9 mouse cellular contexts compared by ENCODE assay signal in the genomic region with DNA sequence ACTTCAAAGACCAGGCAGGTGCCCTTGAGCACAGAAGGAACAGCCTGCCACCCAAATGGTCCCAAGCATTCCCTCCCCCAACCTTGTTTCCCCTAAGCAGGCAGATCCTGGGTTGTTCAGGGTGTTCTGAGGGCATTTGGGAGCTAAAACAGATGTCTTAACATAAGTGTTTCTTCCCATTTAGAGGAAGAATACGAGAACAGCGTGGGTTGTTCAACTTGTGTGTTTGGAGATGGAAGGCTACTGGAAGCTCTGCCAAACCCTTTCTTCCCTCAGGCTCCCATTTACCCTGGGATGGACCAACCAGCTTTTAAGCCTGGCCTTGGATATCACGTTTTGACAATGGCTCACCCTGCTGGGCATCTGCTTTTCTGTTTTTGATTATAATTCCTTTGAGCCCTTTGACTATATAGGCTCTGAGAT.
DNase-seq lines count a peak whose midpoint lies in the region; ATAC-seq lines count a peak whose summit lies in the region.
"Had no signal": no experiment of that assay in that cellular context is flagged by ENCODE, and none has a peak within 500 bp of the region (broad histone marks: within the 10 kb centered on the region; RNA-seq: fewer than 3 reads in every experiment).

No protein-coding gene starts in this region.

- H3K27me3 ChIP-seq in hindbrain, embryonic 11.5 days (ENCODE audit: control insufficient read depth, insufficient read depth, low read length) = no peaks in the 10 kb centered on the region
- H3K27me3 ChIP-seq in hindbrain, embryonic 14.5 days (ENCODE audit: control insufficient read depth, insufficient read depth, low read length) = no peaks in the 10 kb centered on the region
- H3K27me3 ChIP-seq in neural tube, embryonic 15.5 days (replicated peaks) = no peaks in the 10 kb centered on the region
- no peaks in the 10 kb centered on the region for H3K27me3 ChIP-seq in forebrain, embryonic 13.5 days

- H3K27ac ChIP-seq in hindbrain, embryonic 11.5 days (ENCODE audit: low read depth, low read length) = no peak overlapping the region
- no peak overlapping the region for H3K27ac ChIP-seq in hindbrain, embryonic 14.5 days
- H3K27ac ChIP-seq in neural tube, embryonic 15.5 days (replicated peaks) = no peak overlapping the region
- peak overlapping the region; percentile 44; the same call in 1 of the 2 replicates for H3K27ac ChIP-seq in forebrain, embryonic 13.5 days

- H3K36me3 ChIP-seq in hindbrain, embryonic 11.5 days (ENCODE audit: control insufficient read depth, insufficient read depth, low read length) = no peaks in the 10 kb centered on the region
- H3K36me3 ChIP-seq in hindbrain, embryonic 14.5 days (replicated peaks; ENCODE audit: control insufficient read depth, insufficient read depth) = no peaks in the 10 kb centered on the region
- H3K36me3 ChIP-seq in neural tube, embryonic 15.5 days = no peaks in the 10 kb centered on the region
- H3K36me3 ChIP-seq in forebrain, embryonic 13.5 days (ENCODE audit: poor library complexity, severe bottlenecking) = no peaks in the 10 kb centered on the region

- 50% methylated on average over 3 of the region's 3 CpGs for WGBS in hindbrain, embryonic 11.5 days
- 33% methylated on average over 3 of the region's 3 CpGs for WGBS in hindbrain, embryonic 14.5 days
- whole genome bisulfite sequencing in neural tube, embryonic 15.5 days = 23% methylated on average over 3 of the region's 3 CpGs
- WGBS in forebrain, embryonic 13.5 days = 50% methylated on average over 3 of the region's 3 CpGs

- H3K4me1 ChIP-seq in hindbrain, embryonic 11.5 days (replicated peaks; ENCODE audit: control insufficient read depth, insufficient read depth, low read length) = peaks cover 2% of the 10 kb centered on the region; the same call in 1 of the 2 replicates
- H3K4me1 ChIP-seq in hindbrain, embryonic 14.5 days (replicated peaks; ENCODE audit: control insufficient read depth, insufficient read depth, low read length) = 0 out of 2 replicates have a peak, but pooled peaks cover 4% of the 10 kb centered on the region
- peaks cover 10% of the 10 kb centered on the region for H3K4me1 ChIP-seq in neural tube, embryonic 15.5 days
- peaks cover 17% of the 10 kb centered on the region for H3K4me1 ChIP-seq in forebrain, embryonic 13.5 days

- peak; percentile 48; the same call in 1 of the 2 replicates for ATAC-seq in hindbrain, embryonic 11.5 days (ENCODE audit: low FRiP score)
- no peak for ATAC-seq in hindbrain, embryonic 14.5 days (ENCODE audit: low FRiP score)
- ATAC-seq in neural tube, embryonic 15.5 days (ENCODE audit: low FRiP score) = no peak
- ATAC-seq in forebrain, embryonic 13.5 days = no peak; the same call in 1 of the 2 replicates

- no peak overlapping the region for H3K9ac ChIP-seq in hindbrain, embryonic 11.5 days (ENCODE audit: low read depth, low read length)
- H3K9ac ChIP-seq in hindbrain, embryonic 14.5 days = no peak overlapping the region
- no peak overlapping the region for H3K9ac ChIP-seq in neural tube, embryonic 15.5 days (replicated peaks)
- no peak overlapping the region for H3K9ac ChIP-seq in forebrain, embryonic 13.5 days

- no peak overlapping the region for H3K4me3 ChIP-seq in hindbrain, embryonic 11.5 days (ENCODE audit: low read depth, low read length)
- H3K4me3 ChIP-seq in hindbrain, embryonic 14.5 days (replicated peaks; ENCODE audit: low read length) = no peak overlapping the region
- no peak overlapping the region for H3K4me3 ChIP-seq in neural tube, embryonic 15.5 days (replicated peaks)
- H3K4me3 ChIP-seq in forebrain, embryonic 13.5 days = no peak overlapping the region

- no peak overlapping the region for H3K4me2 ChIP-seq in hindbrain, embryonic 11.5 days (replicated peaks; ENCODE audit: low read depth, low read length)
- H3K4me2 ChIP-seq in hindbrain, embryonic 14.5 days (replicated peaks) = no peak overlapping the region
- no peak overlapping the region for H3K4me2 ChIP-seq in neural tube, embryonic 15.5 days
- H3K4me2 ChIP-seq in forebrain, embryonic 13.5 days = 0 out of 2 replicates have a peak overlapping the region, but pooled peaks have one; percentile 16

- no peaks in the 10 kb centered on the region for H3K9me3 ChIP-seq in hindbrain, embryonic 11.5 days (ENCODE audit: control insufficient read depth, low read length)
- H3K9me3 ChIP-seq in hindbrain, embryonic 14.5 days (ENCODE audit: control insufficient read depth, low read length) = no peaks in the 10 kb centered on the region
- no peaks in the 10 kb centered on the region for H3K9me3 ChIP-seq in neural tube, embryonic 15.5 days (replicated peaks)
- no peaks in the 10 kb centered on the region for H3K9me3 ChIP-seq in forebrain, embryonic 13.5 days (replicated peaks)

- no peak for DNase-seq in hindbrain, embryonic 11.5 days (ENCODE audit: low spot score)
- no peak for DNase-seq in hindbrain, embryonic 14.5 days (ENCODE audit: low spot score)
- peak; percentile 34 for DNase-seq in neural tube, embryonic 10.5 days (ENCODE audit: extremely low spot score, low spot score)
- peak; percentile 58 for DNase-seq in telencephalon, adult 2 months (ENCODE audit: low read depth, low spot score)
- DNase-seq in testis, postnatal 14 days (ENCODE audit: low spot score) = no peak
- no peak for DNase-seq in cerebellum, adult 18-20 months
- DNase-seq: thymus, postnatal 25 days had no signal

Comparison
In these comparisons a context has a peak if more than half of its experiments do, and no peak if none do; other contexts are left out.
1. DNase-seq: peak in neural tube, embryonic 10.5 days (single experiment) and telencephalon, adult 2 months (single experiment); none in hindbrain, embryonic 11.5 days (single experiment), hindbrain, embryonic 14.5 days (single experiment), testis, postnatal 14 days (single experiment) and cerebellum, adult 18-20 months (0 of 2).